Mouse (Mus musculus): ENCODE results near the gene 1700113H08Rik.

Gene 1700113H08Rik

DNA sequence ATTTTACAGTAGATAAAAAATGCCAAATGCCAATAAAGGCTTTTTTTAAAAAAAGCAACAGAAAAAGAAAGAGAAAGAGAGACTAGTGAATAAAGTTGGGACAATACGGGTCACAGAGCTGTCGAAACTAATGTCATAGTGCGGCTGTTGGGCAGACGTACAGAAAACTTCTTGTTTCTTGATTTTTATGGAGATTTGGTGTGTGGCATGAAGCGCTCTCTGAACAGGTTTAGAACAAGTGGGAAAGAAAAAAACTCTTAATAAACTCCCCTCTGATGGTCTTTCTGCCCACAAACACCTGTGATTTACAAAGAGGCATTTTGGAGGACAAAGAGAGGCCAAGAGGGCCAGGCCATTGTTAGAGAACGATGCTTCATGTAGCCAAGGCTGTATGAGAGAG, 1.6 kb downstream of the 1700113H08Rik start:
- no peak for DNase-seq (ENCODE audit: low spot score)

DNA sequence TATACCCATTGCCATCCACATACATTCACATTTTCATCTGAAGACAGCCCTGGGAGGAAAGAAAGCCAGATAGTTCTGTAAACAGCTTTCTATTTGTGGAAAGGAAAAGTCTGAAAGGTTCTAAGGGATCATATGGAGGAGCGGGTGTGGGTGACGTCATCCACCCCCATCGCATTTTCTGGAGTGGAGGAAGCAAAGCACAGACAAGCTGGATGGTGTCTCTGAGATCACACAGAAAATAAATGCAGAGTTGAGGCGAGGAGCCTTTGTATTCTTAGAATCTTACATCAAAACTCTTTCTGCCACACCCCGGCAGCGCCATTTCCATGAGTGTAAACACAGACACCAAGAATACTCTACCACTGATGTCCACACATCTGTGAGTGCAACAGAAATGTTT, 26.4 kb downstream of the 1700113H08Rik start:
- DNase-seq (ENCODE audit: low spot score) = no peak

DNA sequence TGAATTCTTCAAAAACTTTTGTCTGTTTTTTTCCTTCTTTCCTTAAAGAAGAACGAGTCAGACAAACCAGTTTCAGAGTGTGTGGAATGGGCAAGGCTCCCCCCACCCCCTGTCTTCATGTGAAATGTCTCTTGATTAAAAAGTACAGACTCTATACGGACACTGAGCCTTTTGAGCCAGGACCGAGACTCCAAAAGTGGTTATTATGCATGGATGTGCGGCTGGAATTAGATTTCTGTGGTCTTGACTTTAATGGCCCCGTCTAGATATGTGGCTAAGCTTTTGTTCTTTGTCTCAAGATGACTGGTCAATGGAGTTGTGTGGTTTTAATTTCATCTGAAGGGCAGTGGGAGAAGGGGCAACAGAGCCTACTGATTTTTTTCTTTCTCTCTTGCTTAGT, 29.8 kb downstream of the 1700113H08Rik start:
- DNase-seq (ENCODE audit: low spot score) = no peak

DNA sequence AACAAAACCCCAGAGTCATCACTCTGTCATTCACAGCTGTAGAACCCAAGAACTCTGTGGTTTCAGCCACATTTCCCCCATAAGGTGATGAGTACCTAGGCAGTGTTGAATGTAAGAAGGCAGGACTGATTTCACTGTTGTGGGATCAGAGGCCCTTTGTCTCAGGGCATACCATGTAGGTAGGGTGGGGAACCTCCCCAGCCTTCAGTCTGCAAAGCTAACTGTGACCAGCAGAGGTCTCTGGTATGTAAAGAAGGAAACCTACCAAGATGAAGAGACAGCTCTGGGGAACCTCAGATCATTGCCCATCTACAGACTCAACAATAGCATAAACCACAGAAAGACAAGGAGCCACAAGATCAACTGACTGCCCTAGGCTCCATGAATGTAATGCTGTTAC, 36.4 kb downstream of the 1700113H08Rik start:
- DNase-seq (ENCODE audit: low spot score) = no peak

DNA sequence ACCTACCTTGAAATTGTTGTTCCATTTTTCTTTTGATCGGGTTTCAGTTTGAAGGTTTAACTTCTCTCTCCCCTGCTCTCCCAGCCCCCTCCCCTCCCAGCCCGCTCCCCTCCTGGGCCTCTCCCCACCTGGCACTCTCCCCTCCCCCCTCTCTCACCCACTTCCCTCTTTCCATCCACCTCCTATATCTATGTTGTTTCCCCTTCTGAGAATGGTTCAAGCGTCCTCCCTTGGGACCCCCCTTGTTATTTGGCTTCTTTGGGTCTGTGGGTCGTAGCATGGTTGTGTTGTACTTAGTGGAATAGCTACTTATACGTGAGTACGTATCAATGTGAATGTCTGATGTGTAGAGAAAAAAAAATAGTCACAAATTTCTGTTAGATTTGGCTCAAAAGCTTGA, 40.9 kb downstream of the 1700113H08Rik start:
- DNase-seq (ENCODE audit: low spot score) = no peak

DNA sequence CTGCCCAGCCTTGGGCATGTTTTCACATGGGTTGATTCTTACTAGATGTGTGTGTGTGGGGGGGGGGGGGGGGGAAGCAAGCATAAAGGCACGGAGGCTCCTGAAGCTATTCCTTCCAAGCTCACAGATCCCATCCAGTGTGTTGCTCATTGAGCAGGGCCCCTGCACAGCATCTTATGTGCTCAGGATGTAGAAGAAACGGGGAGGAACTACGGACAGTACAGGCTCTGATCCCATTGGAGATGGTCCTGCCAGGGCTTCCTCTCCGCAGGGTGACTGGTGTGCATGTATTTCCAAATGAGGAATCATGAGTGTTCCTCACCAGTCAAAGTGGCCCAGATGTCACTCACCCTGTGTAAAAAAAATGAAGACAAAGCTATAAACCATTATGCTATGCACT, 42.8 kb downstream of the 1700113H08Rik start:
- no peak for DNase-seq (ENCODE audit: low spot score)

DNA sequence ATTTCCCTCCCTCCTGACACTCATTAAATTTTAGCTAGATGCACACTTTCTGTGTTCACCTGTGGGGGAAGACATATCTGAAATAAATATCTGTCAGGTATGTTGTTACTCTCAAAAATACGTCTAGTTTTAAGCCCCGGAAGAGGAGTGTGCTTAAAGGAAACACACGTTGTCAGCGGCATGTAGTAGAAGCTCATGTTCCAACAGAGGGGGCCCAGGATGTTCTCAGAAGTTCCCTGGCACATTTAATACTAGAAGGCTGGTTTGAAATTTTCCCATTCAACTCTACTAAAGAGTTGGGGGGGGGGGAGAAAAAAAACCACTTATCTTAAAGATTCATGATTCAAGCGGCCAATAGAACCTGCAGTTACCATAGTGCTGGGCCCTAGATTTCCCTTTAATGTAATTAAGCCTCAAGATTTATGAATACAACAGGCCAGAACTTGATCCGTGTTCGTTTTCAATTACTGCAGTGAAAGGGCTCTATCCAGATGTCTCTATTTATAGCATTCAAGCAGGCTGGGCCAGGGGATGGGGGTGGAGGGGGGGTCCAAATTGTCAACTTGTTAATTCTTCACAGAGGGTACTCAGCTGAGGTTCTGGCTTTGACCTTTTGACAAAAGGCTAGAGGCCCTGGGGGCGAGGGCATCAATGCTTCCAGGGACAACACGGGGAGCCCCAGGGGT, 43.6 kb downstream of the 1700113H08Rik start:
- DNase-seq (ENCODE audit: low spot score) = no peak

DNA sequence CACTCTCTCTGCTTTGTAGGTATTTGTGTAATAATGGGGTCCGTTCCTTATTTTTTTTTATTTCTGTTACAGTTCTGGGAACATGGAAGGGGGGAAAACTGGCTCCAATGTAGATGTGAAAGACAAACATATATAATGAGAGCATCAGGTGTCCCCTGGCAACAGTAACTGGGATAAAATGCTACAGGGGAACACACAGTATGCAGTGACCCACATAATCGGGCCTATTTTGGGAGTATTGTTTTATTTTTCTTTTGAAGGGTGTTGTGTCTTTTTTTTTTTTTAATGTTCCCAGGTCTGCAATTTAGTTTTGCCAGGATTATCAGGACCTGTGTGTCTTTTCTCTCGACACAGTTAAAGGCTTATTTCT, 44.1 kb downstream of the 1700113H08Rik start:
- no peak for DNase-seq (ENCODE audit: low spot score)

DNA sequence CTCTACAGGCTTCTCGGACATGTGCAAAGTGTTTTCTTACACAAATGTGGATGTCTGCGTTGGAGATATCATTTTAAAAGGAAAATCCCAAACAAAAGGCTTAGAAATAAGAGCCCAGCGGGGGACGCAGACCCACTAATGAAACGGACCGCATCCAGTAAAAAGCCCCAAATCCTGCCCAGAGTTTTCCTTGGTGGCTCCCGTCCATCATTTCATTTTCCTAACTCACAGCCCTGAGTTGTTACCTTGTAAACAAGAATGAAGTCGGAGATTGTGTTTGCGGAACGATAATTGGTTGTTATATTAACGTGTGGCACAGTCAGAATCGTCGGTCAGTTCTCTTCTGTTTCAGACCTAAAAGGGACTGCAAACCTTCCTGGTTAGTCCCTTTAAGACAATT, 44.6 kb downstream of the 1700113H08Rik start:
- no peak for DNase-seq (ENCODE audit: low spot score)

DNA sequence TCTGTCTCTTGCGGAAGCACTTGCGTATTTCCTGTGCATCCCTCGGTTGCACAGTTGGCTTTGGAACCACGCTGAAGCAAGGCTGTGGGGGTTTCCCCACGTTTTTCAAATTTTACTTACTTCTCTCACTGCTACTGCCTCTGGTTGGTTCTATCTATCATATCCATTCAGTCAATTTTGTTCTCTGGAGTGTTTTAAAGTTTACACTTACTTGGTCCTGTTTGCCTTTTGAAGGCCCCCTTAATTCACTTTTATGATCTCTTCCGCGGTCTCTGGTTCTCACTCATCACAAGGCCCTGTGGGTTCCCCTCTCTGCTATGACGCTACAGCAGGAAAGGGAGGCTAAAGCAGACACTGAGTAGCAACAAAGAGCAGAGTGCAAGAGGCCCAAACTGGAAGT, 45.4 kb downstream of the 1700113H08Rik start:
- DNase-seq (ENCODE audit: low spot score) = no peak

DNA sequence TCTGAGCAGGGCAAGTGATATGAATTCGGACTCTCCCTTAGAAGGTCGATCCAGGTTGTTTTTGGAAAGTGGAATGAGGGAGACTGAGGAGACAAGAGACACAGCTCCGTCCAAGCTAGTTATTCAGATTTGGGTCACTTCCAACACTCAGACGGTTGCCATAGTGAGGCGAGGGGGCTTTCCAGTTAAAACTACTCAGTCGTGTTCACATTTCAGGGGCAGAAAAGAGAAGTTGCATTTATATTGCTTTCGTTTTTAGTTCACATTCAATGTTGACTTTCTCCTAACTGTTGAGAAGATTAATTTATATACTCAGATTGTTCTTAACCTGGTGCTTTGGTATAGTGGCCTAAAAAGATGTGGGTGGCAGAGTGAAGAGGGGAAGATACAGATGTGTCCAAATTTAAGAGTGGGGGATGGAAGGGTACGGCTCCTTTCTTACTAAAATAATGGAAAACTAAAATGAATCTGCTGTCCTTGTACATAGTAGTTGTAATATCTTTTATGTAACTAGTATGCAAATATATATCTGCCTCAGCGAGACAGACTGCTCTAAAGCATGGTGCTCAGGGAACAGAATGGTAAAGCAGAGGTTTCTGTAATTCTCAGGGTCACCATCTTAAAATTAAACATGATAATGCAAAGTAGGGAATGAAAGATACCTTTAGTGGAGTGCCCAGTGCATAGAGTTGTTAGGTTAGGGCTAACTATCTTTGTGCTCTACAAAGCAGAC, 49.9 kb downstream of the 1700113H08Rik start:
- peak; percentile 26 for DNase-seq (ENCODE audit: low spot score)

DNA sequence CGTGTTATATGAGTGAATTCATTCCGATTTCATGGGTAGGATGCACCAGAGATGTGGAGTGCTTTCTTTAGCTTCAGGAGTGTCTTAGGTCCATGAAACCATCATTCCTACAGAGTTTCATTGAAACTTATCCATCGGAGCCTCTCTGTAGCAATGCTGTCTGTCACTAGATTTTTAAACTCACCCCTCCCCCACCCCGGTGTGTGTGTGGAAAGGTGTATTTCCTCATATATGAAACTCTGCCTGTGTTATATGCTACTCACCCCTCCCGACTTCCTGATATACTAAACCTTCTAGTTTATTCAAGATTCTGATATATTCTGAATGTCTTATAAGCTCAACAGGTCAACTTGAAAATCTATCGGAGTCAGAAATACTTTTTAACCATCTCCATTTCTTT, 50.5 kb downstream of the 1700113H08Rik start:
- DNase-seq (ENCODE audit: low spot score) = no peak

DNA sequence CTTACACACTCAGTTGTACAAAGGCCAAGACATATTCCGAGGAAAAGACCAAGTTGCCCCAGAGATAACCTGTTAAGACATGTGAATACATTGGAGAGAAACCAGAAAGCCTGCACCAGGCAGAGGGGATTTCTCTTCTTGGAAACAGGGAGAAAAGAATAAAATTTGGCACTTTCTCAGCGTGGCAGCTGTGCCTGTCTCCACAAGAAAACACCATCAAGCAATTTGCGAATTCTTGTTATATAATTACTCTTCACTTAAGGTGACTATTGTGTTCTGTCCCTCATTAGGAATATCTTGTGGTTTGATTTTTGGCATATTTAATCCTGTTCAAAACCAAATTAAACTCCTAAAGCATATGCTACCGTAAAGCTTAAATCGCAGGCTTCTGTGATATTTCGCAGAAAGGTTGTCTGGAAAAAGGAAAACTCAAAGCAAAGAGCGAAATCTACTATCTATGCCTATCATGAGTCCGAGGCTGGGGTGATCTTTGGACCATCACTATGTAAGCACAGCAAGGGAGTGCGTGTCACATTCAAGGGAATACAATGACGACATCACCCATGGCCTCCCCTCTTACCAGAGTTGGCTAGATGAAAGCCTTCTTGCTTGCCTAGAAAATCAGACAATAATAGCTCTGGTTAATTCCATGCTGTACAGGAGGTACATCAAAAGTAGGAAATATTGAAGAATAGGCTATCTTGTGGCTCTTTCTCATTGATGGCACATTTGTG, 51.4 kb downstream of the 1700113H08Rik start:
- DNase-seq (ENCODE audit: low spot score) = no peak

DNA sequence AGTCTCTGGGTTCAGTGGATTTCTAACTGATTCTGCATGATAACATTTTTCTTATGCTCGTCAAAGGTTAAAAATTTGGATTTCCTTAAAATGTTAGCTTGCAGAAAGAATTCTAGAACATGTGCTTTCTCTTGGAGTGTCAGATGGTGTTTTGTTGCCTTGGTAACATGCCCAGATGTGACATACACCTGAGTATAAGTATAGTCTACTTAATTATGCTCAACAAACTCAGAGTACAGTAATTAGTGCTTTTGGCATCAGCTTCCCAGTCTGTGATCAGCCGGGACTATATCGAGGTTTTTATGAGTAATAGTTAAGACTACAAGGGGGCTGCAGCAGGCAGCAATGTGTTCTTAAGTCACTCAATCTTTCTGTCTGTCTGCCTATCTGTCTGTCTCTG, 53.1 kb downstream of the 1700113H08Rik start:
- no peak for DNase-seq (ENCODE audit: low spot score)

DNA sequence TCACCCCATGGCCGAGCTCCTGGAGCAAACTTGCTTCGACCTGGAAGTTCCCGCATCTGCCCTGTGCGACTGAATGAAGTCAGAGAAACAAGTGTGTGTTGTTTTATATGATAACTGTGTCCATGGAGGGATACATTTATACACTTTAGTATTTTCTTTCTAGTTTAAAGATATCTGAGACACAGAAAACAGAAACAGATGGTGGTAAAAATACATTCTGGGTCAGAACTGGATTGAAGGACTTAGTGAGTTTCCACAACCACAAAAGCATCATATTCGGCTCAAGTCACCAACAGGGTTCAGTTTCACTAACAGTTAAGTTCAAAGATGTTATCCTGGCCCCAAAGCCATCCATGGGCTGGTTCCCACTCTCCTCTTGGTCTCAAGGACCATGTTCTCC, 67.2 kb downstream of the 1700113H08Rik start:
- DNase-seq (ENCODE audit: low spot score) = no peak

DNA sequence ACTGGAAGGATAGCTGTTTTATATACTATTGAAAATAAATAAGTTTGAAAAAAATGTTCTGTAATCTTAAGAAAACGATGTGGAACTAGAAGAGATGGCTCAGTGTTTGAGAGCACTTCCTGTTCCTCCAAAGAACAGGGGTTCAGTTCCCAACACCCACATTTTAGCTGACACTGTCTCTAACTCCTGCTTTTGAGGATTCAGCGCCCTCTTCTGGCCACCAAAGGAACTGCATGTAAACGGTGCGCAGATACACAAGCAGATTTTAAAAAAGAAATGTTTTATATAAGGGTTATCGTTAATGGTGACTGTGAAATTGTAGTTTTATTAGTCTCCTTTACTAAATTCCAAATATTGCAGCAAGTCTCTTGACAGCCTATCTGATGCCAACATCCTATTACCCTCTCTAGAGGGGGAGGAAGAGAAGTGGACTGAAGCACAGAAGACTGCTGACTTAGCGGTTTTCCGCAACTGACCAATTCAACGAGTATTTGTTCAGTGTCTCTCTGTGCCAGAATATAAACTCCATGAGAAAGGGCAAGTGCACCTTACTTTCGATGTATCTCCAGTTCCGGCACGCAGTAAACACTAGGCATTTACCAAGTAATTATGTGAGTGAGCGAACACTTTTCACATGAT, 68.5 kb downstream of the 1700113H08Rik start:
- no peak for DNase-seq (ENCODE audit: low spot score)

DNA sequence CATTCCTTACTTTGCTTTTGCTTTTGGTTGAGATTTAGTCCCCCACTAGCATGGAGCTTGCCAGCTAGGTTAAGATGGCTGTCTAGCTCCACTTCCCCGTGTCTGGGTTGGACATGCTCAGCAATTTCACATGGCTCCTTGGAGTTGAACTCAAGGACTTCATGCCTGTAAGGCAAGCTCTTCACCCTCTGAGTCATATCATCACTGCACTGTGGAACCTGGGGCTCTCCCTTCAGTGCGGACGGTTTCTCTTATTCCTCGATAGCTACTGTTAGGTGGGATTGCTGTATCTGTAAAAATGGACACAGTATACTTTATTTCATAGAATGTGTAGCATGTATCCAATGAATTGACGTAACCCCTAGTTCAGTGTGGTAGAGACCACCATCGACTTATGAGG, 93.2 kb downstream of the 1700113H08Rik start:
- DNase-seq (ENCODE audit: low spot score) = no peak

DNA sequence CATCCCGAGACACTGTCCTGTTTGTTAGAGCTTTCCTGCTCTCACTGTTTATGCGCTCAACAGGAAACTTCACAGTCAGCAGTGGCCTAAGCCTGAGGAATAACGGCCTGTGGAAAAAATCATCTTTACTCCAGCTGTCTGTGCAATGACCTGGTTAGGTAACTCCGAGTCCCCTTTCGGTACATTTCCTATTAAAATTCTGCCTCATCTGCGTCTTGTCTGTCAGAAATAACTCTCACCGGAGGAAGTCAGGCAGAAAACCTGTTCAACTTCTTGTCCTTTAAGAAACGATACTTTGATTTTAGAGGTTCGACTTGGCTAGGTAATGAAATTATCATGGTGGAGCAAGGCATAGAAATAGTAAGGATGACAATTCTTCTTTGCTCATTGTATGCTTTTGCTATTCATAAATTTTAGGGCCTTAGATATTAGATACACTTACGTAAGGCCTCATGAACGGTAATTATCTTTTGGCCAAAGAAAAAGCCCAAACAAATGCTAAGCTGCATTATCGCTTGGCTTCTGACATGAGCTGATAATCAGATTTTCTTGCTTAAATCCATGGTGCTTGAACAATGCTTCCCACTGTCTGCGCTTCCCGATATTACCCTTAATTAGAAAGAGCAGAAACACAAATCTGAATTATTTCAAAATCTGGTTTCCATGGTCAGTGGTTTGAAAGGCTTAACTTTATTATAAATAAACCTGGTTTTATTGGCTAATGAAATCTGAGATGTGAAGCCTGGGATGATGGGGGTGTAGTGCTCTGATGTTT, 96.1 kb downstream of the 1700113H08Rik start:
- no peak for DNase-seq (ENCODE audit: low spot score)

DNA sequence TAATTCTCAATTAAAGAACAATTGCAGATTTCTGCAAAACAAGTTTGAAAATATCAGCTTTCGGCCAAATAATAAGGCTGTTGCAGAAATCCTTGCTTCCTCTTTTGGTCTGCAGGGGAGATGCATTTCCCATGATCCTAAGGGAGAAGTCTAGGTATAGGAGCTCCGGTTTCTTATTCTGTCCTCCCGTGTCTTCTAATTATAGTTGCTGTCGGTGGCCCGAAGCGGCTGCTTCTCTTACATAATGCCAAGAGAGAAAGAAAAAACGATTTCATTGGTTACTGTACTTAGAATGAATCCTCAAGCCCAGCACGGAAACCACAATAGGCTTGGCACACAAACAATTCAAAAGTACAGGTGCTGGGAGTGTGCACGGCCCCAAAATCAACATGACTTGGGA, 101.9 kb downstream of the 1700113H08Rik start:
- peak; percentile 4 for DNase-seq (ENCODE audit: low spot score)

DNA sequence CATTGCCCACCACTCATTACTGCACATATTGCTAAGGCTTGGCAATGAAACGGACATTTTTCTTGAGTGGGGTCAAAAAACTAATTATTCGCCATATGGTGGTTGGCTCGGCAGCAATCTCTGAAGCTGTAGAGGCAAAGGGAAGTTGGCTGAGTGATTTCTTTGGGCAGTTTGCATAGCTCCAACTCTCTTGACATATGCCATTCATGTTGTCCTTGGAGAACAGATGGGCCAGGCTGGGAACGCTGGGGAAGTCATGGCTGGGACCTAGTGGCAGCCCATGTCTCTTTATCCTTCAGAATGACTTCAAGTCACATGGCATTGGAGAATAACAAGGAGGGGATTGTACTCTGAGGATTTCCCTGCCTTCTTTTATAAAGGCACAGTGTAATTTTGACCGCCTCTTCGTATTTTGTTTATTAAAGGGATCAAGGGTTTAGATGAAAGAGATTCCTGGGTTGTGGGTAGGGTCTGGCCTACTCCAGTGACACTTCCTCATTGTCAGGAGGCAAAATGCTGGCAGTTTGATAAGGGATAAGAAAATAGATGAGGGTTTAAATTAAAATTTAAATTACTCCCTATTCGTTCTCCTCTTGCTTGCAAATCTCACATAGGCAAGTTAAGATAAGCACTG, 138.4 kb downstream of the 1700113H08Rik start:
- no peak for DNase-seq (ENCODE audit: low spot score)

DNA sequence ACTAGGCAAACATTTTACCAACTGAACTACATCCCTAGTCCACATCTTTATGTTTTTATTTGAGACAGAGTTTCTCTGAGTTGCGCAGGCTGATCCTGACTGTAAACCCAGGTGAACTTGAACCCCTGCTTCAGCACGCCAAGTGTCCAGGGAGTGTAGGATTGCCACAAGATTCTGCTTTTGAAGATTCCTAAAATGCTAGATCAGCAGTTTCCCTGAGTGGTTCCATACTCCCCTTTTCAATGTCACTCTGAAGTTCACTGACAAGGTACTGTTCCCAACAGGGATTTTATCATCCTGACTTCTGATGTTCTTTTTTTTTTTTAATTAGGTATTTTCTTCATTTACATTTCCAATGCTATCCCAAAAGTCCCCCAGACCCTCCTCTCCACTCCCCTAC, 140.9 kb downstream of the 1700113H08Rik start:
- no peak for DNase-seq (ENCODE audit: low spot score)

DNA sequence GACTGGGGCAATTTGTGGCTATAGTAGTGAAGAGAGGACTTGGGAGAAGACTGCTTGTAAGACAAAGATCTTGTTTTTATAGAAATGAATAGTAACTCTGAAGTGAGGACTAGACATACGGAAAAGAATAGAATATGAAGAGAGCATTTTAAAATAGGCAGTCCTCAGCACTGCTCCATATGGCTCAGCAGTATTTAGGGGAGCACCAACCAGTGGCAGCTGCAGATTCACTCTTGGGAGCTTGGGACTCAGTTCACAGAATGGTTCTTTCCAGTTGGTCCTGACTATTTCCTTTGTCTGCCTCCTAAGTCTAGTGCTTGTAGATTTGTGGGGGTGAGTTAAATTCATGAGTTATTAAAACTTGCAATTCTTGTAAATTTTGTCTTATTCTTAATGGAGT, 151.6 kb downstream of the 1700113H08Rik start:
- no peak for DNase-seq (ENCODE audit: low spot score)
